Mouse (Mus musculus) liver, postnatal 0 days (tissue): Measurements from ENCODE around the gene Zdhhc1.

Experiments used
- CTCF ChIP-seq: sonication (generic); IDR thresholded peaks from 2 replicates; pipeline ENCODE4 v1.5.1; 2016; ENCODE audit warnings: antibody characterized with exemption, low read depth
- EP300 ChIP-seq: IDR thresholded peaks from 2 replicates; pipeline ENCODE4 v1.6.1; 2016; ENCODE audit warnings: antibody characterized with exemption, low read depth, mild to moderate bottlenecking

DNA sequence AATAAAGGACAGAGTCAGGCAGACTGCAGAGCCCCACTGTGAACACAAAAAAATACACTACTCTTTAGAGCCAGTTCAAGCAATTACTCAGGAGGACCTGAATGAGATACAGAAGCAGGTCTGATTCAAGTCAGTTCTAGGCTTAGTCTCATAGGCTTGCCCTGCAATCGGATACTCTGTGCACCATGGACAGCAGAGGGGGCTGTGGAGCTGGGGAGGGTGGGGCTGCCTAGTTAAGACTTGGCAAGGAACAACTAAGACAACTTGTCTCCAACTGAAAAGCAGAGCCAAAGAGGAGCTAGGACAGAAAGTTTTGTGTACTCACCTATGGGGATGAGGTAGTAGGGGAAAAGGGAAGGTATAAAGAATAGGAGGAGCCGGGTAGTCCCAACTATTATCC lies 35.1 kb upstream of the Zdhhc1 start:
- TF ChIP-seq CTCF (peak; percentile 79), EP300 (no peak)
